Mouse (Mus musculus) hindbrain, embryonic 10.5 days (tissue): ENCODE measurements around the gene Plin5. TPM values are rescaled to one million over a fixed set of nuclear protein-coding genes. Genes with fewer than 3 reads are reported as not detected.
A peak's percentile ranks its signal among the peaks of the same experiment; 100 is the strongest.
"Not testable (repeated sequence)": the region's sequence is repeated elsewhere in the genome, so short reads cannot be mapped to it uniquely, and the experiment has no call there.

ENCODE experiments used
- DNase-seq: peaks from one replicate; pipeline ENCODE4 v3.0.0-alpha.2; 2017; ENCODE audit warnings: low spot score
- H3K27ac ChIP-seq: fragments of 300-500 bp; sonication (generic); 2 replicates; pipeline ENCODE4 v1.5.1; 2016; ENCODE audit warnings: mild to moderate bottlenecking, moderate library complexity
- H3K27me3 ChIP-seq: fragments of 300-500 bp; sonication (generic); 2 replicates; pipeline ENCODE4 v1.6.1; 2016; ENCODE audit warnings: mild to moderate bottlenecking; ENCODE audit not compliant: poor library complexity, insufficient read depth, severe bottlenecking
- H3K36me3 ChIP-seq: fragments of 300-500 bp; sonication (generic); 2 replicates; pipeline ENCODE4 v1.6.1; 2016; ENCODE audit warnings: mild to moderate bottlenecking, moderate library complexity
- H3K4me1 ChIP-seq: fragments of 300-500 bp; sonication (generic); replicated peaks from 2 replicates; pipeline ENCODE4 v1.6.1; 2016; ENCODE audit warnings: mild to moderate bottlenecking
- H3K4me3 ChIP-seq: fragments of 300-500 bp; sonication (generic); 2 replicates; pipeline ENCODE4 v1.5.1; 2016; ENCODE audit warnings: mild to moderate bottlenecking, moderate library complexity
- H3K9me3 ChIP-seq: fragments of 300-500 bp; sonication (generic); 2 replicates; pipeline ENCODE4 v1.6.1; 2016; ENCODE audit warnings: mild to moderate bottlenecking, moderate library complexity
- WGBS: fragments of 180-500 bp; shearing (Covaris S2); methylation state at CpG from one replicate; pipeline ENCODE4 v1.1.7; 2016; 5-methylcytosine and 5-hydroxymethylcytosine counted together
- polyA plus RNA-seq: library from polyadenylated mRNA; unstranded; fragments of >200 nt; fragmentation: Nextera tagmentation; extraction: Ambion mirVana; gene quantifications from 2 replicates; pipeline ENCODE4 v1.2.1, GENCODE M21; 2016

Plin5 gene
- polyA plus RNA-seq, 1 experiment from 2014 or later, result 0.42 TPM

DNA sequence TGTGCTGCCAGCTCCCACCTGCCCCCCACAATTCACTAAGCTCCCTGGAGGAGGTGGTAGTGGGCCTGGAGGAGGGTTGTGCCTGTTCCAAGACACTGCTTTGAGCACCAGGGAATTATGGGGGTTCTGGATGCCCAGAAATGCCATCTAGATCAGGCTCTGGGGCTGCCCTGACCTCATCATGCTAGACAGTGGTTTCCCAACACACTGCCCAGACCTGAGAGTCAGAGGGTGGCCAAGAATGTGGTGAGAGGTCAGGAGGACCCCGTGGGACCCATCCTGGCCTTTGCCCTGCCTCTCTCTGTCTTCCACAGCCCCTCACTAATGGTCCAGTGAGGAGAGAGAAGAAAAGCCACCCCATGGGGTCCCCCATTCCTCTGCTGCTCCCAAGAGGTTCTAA lies 6.4 kb downstream of the Plin5 start:
- no peaks in the 10 kb centered on the region for H3K9me3 ChIP-seq
- no peak overlapping the region for H3K27ac ChIP-seq
- peaks cover 7% of the 10 kb centered on the region for H3K4me1 ChIP-seq
- no peak for DNase-seq
- peaks cover 10% of the 10 kb centered on the region for H3K27me3 ChIP-seq
- 69% methylated on average over 1 of the region's 1 CpGs for WGBS
- no peak overlapping the region for H3K4me3 ChIP-seq
- peaks cover 15% of the 10 kb centered on the region for H3K36me3 ChIP-seq

DNA sequence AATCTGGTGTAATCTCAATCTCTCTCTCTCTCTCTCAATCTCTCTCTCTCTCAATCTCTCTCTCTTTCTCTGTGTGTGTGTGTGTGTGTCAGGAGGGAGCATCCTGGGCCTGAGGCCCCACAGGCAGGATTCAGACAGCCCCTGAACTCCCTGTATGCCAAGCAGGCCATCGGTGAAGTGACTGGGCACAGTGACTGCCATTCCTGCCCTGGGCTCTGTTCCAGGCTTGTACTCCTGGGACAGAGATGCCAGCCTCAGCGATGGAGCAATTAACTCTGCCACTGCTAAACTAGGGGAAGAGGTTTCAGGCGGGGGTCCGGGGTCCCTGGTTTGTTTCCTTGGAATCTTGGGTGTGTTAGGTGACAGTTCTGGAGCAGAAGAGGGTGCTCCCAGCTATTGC lies 6.8 kb downstream of the Plin5 start:
- Histone ChIP-seq H3K9me3 (no peaks in the 10 kb centered on the region), H3K4me3 (no peak overlapping the region), H3K36me3 (peaks cover 15% of the 10 kb centered on the region), H3K4me1 (peaks cover 7% of the 10 kb centered on the region), H3K27me3 (0 out of 2 replicates have a peak, but pooled peaks cover 6% of the 10 kb centered on the region), H3K27ac (no peak overlapping the region)
- WGBS, result 75% methylated on average over 4 of the region's 4 CpGs
- DNase-seq, result no peak

GRCm38 (mm10) chr17:56109219-56110051 lies 8.0 kb downstream of the Plin5 start, which contains the start of gene Plin4:
Gene Plin4 (minus strand): TSS chr17:56109803.
- WGBS, result 55% methylated on average over 10 of the region's 10 CpGs
- peaks cover 15% of the 10 kb centered on the region for H3K36me3 ChIP-seq
- DNase-seq, result no peak
- H3K27me3 ChIP-seq, result no peaks in the 10 kb centered on the region
- peaks cover 7% of the 10 kb centered on the region for H3K4me1 ChIP-seq
- H3K27ac ChIP-seq, result 0 out of 2 replicates have a peak within 1 kb of the TSS, but pooled peaks have one; percentile 35
- H3K4me3 ChIP-seq, result no peak within 1 kb of the TSS
- H3K9me3 ChIP-seq, result no peaks in the 10 kb centered on the region

GRCm38 (mm10) chr17:56108334-56109044 lies 8.9 kb downstream of the Plin5 start:
- WGBS, result 84% methylated on average over 6 of the region's 6 CpGs
- no peak overlapping the region for H3K4me3 ChIP-seq

DNA sequence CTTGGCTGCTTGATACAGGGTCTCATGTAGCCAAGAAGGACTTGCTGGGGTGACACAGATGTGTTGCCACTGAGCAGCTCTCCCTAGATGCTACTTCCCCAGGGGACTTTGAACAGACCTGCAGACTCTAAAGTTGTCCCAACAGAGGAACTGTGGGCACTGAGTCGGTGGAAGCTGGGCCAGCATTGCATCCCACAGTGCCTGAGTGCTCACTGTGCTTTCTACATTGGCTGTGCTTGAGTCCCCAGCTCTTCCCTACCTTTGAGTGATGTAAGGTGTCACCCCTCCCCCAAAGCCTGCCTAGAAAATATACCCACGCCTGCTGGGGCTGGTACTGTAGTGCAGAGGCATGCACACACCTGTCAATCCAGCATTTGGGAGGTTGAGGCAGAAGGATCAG lies 9.7 kb downstream of the Plin5 start:
- peaks cover 2% of the 10 kb centered on the region for H3K4me1 ChIP-seq
- no peaks in the 10 kb centered on the region for H3K27me3 ChIP-seq
- DNase-seq, result no peak
- H3K9me3 ChIP-seq, result no peaks in the 10 kb centered on the region
- H3K36me3 ChIP-seq, result peaks cover 29% of the 10 kb centered on the region
- H3K27ac ChIP-seq, result no peak overlapping the region
- no peak overlapping the region for H3K4me3 ChIP-seq
- WGBS, result 64% methylated on average over 2 of the region's 2 CpGs

More at GRCm38 (mm10) chr17:56108334-56109044, 8.9 kb downstream of the Plin5 start:
- Histone ChIP-seq H3K36me3 (peaks cover 22% of the 10 kb centered on the region), H3K27ac (0 out of 2 replicates have a peak overlapping the region, but pooled peaks have one; percentile 35), H3K4me1 (peaks cover 7% of the 10 kb centered on the region), H3K9me3 (no peaks in the 10 kb centered on the region), H3K27me3 (no peaks in the 10 kb centered on the region)
- DNase-seq, result no peak

DNA sequence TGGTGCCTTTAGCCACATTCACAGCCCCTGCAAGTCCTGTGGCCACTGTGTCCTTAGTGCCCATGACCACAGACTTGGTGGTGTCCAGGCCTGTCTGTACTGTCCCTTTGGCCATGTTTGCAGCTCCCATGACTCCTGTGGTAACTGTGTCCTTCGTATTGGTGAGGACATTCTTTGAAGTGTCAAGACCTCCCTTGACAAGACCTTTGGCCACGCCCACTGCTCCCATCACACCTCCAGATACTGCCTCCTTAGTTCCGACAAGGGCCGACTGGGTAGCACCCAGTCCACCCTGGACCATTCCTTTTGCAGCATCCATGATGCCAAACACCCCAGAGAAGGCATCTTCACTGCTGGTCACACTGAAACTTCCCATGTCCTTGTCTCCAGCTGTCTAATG lies 10.4 kb downstream of the Plin5 start:
- Histone ChIP-seq H3K27ac (no peak overlapping the region), H3K27me3 (no peaks in the 10 kb centered on the region), H3K9me3 (no peaks in the 10 kb centered on the region), H3K36me3 (peaks cover 37% of the 10 kb centered on the region), H3K4me1 (no peaks in the 10 kb centered on the region), H3K4me3 (no peak overlapping the region)
- WGBS, result 81% methylated on average over 4 of the region's 4 CpGs
- DNase-seq, result no peak

DNA sequence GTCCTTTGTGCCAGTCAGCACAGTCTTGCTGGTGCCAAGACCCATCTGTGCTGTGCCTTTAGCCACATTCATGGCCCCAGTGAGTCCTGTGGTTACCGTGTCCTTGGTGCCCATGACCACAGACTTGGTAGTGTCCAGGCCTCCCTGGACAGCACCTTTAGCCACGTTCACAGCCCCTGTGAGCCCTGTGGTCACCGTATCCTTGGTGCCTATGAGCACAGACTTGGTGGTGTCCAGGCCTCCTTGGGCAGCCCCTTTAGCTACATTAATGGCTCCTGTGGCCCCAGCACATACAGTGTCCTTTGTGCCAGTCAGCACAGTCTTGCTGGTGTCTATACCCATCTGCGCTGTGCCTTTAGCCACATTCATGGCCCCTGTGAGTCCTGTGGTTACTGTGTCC lies 11.0 kb downstream of the Plin5 start:
- H3K4me1 ChIP-seq, H3K27ac ChIP-seq, DNase-seq, H3K4me3 ChIP-seq, H3K9me3 ChIP-seq, H3K27me3 ChIP-seq: not testable (repeated sequence)
- peaks cover 42% of the 10 kb centered on the region for H3K36me3 ChIP-seq
- 95% methylated on average over 4 of the region's 4 CpGs for WGBS

- 95% methylated on average over 3 of the region's 5 CpGs for WGBS
- not testable (repeated sequence) for H3K4me3 ChIP-seq, H3K9me3 ChIP-seq, H3K4me1 ChIP-seq, H3K27me3 ChIP-seq, H3K27ac ChIP-seq, DNase-seq
- H3K36me3 ChIP-seq, result peaks cover 58% of the 10 kb centered on the region
These were observed 12.6 kb downstream of the Plin5 start for GRCm38 (mm10) chr17:56104821-56105220.

DNA sequence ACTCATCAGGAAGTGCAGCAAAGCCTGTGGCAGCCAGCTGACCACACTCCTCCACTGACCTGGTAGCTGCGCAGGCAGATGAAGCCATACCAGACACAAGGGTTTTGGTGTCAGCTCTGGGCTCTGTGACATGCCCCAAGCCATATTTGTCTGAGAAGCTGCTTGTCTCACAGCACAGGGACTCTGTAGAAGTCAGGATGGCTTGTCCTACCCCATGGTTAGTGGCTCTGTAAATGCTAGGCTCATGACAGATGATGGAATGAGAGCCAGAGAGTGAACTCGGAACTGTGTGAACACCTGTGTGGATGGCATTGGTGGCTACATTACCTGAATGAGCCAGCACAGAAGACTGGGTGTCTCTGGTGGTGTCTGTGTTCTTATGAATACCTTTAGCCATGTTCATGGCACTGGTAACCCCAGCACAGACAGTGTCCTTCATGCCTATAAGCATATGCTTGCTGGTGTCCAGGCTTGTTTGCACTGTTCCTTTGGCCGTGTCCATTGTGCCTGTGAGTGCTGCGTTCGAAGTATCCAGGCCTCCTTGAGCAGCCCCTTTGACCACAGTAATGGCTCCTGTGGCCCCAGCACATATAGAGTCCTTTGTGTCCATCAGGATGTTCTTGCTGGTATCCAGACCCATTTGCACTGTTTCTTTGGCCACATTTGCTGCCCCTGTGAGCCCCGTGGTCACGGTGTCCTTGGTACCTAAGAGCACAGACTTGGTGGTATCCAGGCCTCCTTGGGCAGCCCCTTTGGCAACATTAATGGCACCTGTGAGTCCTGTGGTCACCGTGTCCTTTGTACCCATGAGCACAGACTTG lies 13.7 kb downstream of the Plin5 start:
- no peak for DNase-seq
- no peaks in the 10 kb centered on the region for H3K4me1 ChIP-seq
- WGBS, result 96% methylated on average over 8 of the region's 8 CpGs
- H3K36me3 ChIP-seq, result peaks cover 64% of the 10 kb centered on the region
- H3K27ac ChIP-seq, result no peak overlapping the region
- H3K27me3 ChIP-seq, result no peaks in the 10 kb centered on the region
- H3K4me3 ChIP-seq, result no peak overlapping the region
- no peaks in the 10 kb centered on the region for H3K9me3 ChIP-seq

- no peak overlapping the region for H3K4me3 ChIP-seq
These were observed 14.5 kb downstream of the Plin5 start for GRCm38 (mm10) chr17:56102927-56103326.

GRCm38 (mm10) chr17:56102158-56102557 lies 15.2 kb downstream of the Plin5 start:
- Histone ChIP-seq H3K36me3 (peaks cover 74% of the 10 kb centered on the region), H3K4me1 (no peaks in the 10 kb centered on the region), H3K27me3 (no peaks in the 10 kb centered on the region), H3K27ac (no peak overlapping the region), H3K4me3 (no peak overlapping the region), H3K9me3 (no peaks in the 10 kb centered on the region)
- 94% methylated on average over 5 of the region's 5 CpGs for WGBS
- no peak for DNase-seq

More at GRCm38 (mm10) chr17:56102927-56103326, 14.5 kb downstream of the Plin5 start:
- Histone ChIP-seq H3K27ac (no peak overlapping the region), H3K36me3 (peaks cover 67% of the 10 kb centered on the region), H3K9me3 (no peaks in the 10 kb centered on the region), H3K4me1 (no peaks in the 10 kb centered on the region), H3K27me3 (no peaks in the 10 kb centered on the region)
- WGBS, result 94% methylated on average over 9 of the region's 9 CpGs
- no peak for DNase-seq

GRCm38 (mm10) chr17:56100811-56101210 lies 16.6 kb downstream of the Plin5 start:
- Histone ChIP-seq H3K9me3 (no peaks in the 10 kb centered on the region), H3K36me3 (peaks cover 84% of the 10 kb centered on the region), H3K4me1 (no peaks in the 10 kb centered on the region), H3K27ac (no peak overlapping the region), H3K4me3 (no peak overlapping the region), H3K27me3 (no peaks in the 10 kb centered on the region)
- no peak for DNase-seq
- 91% methylated on average over 3 of the region's 3 CpGs for WGBS
